Mouse (Mus musculus) forebrain, postnatal 0 days (tissue): ENCODE measurements around the gene Krtap9-1. TPM values are rescaled to one million over a fixed set of nuclear protein-coding genes. Genes with fewer than 3 reads are reported as not detected.
"Not testable (repeated sequence)": the region's sequence is repeated elsewhere in the genome, so short reads cannot be mapped to it uniquely, and the experiment has no call there.

Source experiments
- ATAC-seq: fragments of 200-750 bp; cut with Nextera tagmentation; 2 replicates; pipeline ENCODE4 v1.8.0; 2017; ENCODE audit warnings: mild to moderate bottlenecking, moderate library complexity
- DNase-seq: peaks from one replicate; pipeline ENCODE4 v3.0.0-alpha.2; 2015
- H3K27ac ChIP-seq: fragments of 300-500 bp; sonication (generic); 2 replicates; pipeline ENCODE4 v1.5.1; 2014; ENCODE audit warnings: low read depth, mild to moderate bottlenecking, antibody characterized with exemption, low read length, moderate library complexity, mixed read lengths
- H3K27me3 ChIP-seq: fragments of 300-500 bp; sonication (generic); 2 replicates; pipeline ENCODE4 v1.6.1; 2014; ENCODE audit warnings: mild to moderate bottlenecking, low read length, mixed read lengths; ENCODE audit not compliant: insufficient read depth
- H3K36me3 ChIP-seq: fragments of 300-500 bp; sonication (generic); 2 replicates; pipeline ENCODE4 v1.6.1; 2014; ENCODE audit warnings: mild to moderate bottlenecking, moderate library complexity; ENCODE audit not compliant: insufficient read depth
- H3K4me1 ChIP-seq: fragments of 300-500 bp; sonication (generic); 2 replicates; pipeline ENCODE4 v1.6.1; 2014; ENCODE audit warnings: antibody characterized with exemption; ENCODE audit not compliant: insufficient read depth
- H3K4me2 ChIP-seq: fragments of 300-500 bp; sonication (generic); 2 replicates; pipeline ENCODE4 v1.6.1; 2014; ENCODE audit warnings: low read depth, mild to moderate bottlenecking, moderate library complexity
- H3K4me3 ChIP-seq: fragments of 300-500 bp; sonication (generic); 2 replicates; pipeline ENCODE4 v1.5.1; 2014; ENCODE audit warnings: low read depth, low read length, mixed read lengths
- H3K9ac ChIP-seq: fragments of 300-500 bp; sonication (generic); 2 replicates; pipeline ENCODE4 v1.6.1; 2014; ENCODE audit warnings: mild to moderate bottlenecking
- H3K9me3 ChIP-seq: fragments of 300-500 bp; sonication (generic); 2 replicates; pipeline ENCODE4 v1.6.1; 2016; ENCODE audit warnings: low read length
- CTCF ChIP-seq: sonication (generic); IDR thresholded peaks from 2 replicates; pipeline ENCODE4 v1.5.1; 2016; ENCODE audit warnings: antibody characterized with exemption, control low read depth, low read depth
- WGBS: fragments of 180-500 bp; shearing (Covaris S2); extraction: QIAGEN DNeasy Blood & Tissue Kit; methylation state at CpG from one replicate; pipeline ENCODE4 v1.1.7; 2014; 5-methylcytosine and 5-hydroxymethylcytosine counted together
- polyA plus RNA-seq: library from polyadenylated mRNA; unstranded; fragments of >200 nt; fragmentation: Nextera tagmentation; extraction: Ambion mirVana; gene quantifications from 2 replicates; pipeline ENCODE4 v1.2.1, GENCODE M21; 2015
- total RNA-seq: library from RNA; depleted of rRNA; stranded (reverse); fragments of >200 nt; gene quantifications from 2 replicates; pipeline ENCODE4 v1.2.3, GENCODE M21; 2014; rRNA removed

The Krtap9-1 gene
- total RNA-seq, result not detected in 2 replicates
- polyA plus RNA-seq, result not detected in 2 replicates

DNA sequence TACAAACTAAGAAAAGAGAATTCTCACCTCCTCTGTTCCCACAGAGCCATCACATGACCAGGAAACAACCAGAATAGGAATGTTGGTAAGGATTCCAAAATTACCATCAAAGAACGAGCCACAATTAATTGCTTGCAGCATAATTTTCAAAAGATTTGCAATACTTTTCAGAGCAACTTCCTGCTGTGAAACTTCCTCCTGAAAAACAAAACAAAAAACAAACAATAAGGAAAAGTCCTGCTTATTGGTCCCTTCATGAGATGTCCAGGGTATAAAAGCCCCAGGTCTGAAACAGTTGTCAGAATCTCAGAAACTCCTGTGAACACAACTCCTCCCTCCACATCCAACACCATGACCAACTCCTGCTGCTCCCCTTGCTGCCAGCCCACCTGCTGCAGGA, at the start of gene Krtap9-1:
Krtap9-1 (plus strand) TSS at position 301 of the 400 bp plus-strand sequence.
- H3K4me2 ChIP-seq, H3K27me3 ChIP-seq, H3K4me3 ChIP-seq, H3K9me3 ChIP-seq, H3K27ac ChIP-seq, H3K36me3 ChIP-seq, H3K9ac ChIP-seq, H3K4me1 ChIP-seq, DNase-seq, ATAC-seq: not testable (repeated sequence)
- WGBS, result 57% methylated on average over 1 of the region's 1 CpGs

DNA sequence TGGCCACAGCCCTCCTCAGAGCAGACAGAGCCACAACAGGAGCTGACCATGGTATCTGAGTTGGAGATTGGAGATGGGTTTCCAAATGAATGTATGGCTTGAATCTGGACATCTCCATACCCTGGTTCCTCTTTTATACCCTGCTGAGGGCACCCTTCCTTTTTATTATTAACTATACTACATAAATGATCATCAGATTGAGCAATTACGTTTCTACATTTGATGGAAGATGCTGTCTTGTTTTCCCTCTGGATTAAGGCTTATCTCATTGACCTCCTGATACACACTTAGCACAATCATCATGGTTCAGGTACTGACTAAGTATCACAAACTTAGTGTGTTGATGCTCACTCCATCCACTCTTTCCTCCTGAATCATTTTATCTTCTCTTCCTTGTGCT, 35.2 kb upstream of the Krtap9-1 start, which contains the start of gene 2300003K06Rik:
2300003K06Rik (minus strand) TSS at position 101 of the 400 bp plus-strand sequence.
- no peaks in the 10 kb centered on the region for H3K27me3 ChIP-seq
- 78% methylated on average over 1 of the region's 1 CpGs for WGBS
- H3K4me2 ChIP-seq, result no peak within 1 kb of the TSS
- no peaks in the 10 kb centered on the region for H3K4me1 ChIP-seq
- no peak for TF ChIP-seq CTCF
- H3K9ac ChIP-seq, result no peak within 1 kb of the TSS
- no peak within 1 kb of the TSS for H3K27ac ChIP-seq
- no peaks in the 10 kb centered on the region for H3K36me3 ChIP-seq
- DNase-seq, result no peak
- no peak for ATAC-seq
- no peaks in the 10 kb centered on the region for H3K9me3 ChIP-seq
- H3K4me3 ChIP-seq, result no peak within 1 kb of the TSS

DNA sequence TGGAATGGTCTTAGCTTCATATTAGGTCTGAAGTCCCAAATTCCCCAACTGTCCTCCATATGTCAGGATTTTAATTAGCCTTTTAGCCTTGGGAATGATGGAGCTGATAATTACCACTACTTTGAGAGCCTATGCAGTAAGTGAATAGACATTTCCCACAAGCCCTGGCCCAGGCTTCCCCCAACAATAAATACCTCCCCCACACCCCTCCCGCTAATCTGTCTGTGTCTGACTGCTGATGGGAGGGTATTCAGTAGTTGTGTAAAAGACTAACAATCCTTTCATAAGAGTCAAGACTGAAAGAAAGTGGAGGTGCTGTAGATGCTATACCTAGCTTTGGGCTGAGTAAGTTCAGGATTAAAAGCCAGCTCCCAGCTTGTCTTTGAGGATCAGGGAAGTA, 31.0 kb upstream of the Krtap9-1 start:
- DNase-seq (no peak), ATAC-seq (no peak)
- no peaks in the 10 kb centered on the region for H3K4me1 ChIP-seq
- H3K9ac ChIP-seq, result no peak overlapping the region
- H3K27me3 ChIP-seq, result no peaks in the 10 kb centered on the region
- H3K4me2 ChIP-seq, result no peak overlapping the region
- no peaks in the 10 kb centered on the region for H3K36me3 ChIP-seq
- 25% methylated on average over 1 of the region's 1 CpGs for WGBS
- no peaks in the 10 kb centered on the region for H3K9me3 ChIP-seq
- H3K27ac ChIP-seq, result no peak overlapping the region
- no peak overlapping the region for H3K4me3 ChIP-seq
- TF ChIP-seq CTCF, result no peak

GRCm38 (mm10) chr11:99846746-99847145, 26.4 kb upstream of the Krtap9-1 start:
- no peak for ATAC-seq
- H3K27me3 ChIP-seq, result no peaks in the 10 kb centered on the region
- no peak overlapping the region for H3K4me2 ChIP-seq
- no peak overlapping the region for H3K9ac ChIP-seq
- 98% methylated on average over 2 of the region's 2 CpGs for WGBS
- H3K27ac ChIP-seq, result no peak overlapping the region
- no peak for TF ChIP-seq CTCF
- no peak for DNase-seq
- H3K4me3 ChIP-seq, result no peak overlapping the region
- H3K4me1 ChIP-seq, result no peaks in the 10 kb centered on the region
- no peaks in the 10 kb centered on the region for H3K9me3 ChIP-seq
- H3K36me3 ChIP-seq, result no peaks in the 10 kb centered on the region

GRCm38 (mm10) chr11:99851508-99851907, 21.7 kb upstream of the Krtap9-1 start, which contains the start of gene Krtap4-16:
Gene Krtap4-16 (minus strand): TSS chr11:99851608.
- DNase-seq (no peak), ATAC-seq (no peak)
- no peaks in the 10 kb centered on the region for H3K27me3 ChIP-seq
- 0 out of 2 replicates have a peak, but pooled peaks cover 2% of the 10 kb centered on the region for H3K4me1 ChIP-seq
- no peak for TF ChIP-seq CTCF
- H3K4me3 ChIP-seq, result no peak within 1 kb of the TSS
- no peak within 1 kb of the TSS for H3K9ac ChIP-seq
- H3K27ac ChIP-seq, result no peak within 1 kb of the TSS
- H3K36me3 ChIP-seq, result no peaks in the 10 kb centered on the region
- H3K4me2 ChIP-seq, result no peak within 1 kb of the TSS
- H3K9me3 ChIP-seq, result no peaks in the 10 kb centered on the region

DNA sequence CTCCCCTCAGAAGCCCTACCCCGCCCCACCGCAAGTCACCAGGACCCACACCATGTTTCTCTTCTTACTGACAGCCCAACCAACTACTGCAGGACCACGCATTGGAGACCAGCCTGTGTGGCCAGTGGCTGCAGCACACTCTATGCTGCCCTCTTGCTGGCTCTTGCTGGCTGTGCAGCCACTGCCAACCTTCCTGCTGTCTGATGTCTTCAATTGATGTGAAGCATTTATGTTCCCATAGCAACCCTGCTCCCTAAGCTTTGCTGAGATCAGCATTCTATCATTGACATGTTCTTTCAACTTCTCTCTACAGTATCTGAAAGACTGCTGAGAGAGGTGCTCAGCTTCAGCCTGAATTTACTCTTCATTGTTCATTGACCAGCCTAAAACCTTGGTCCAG, 19.1 kb upstream of the Krtap9-1 start:
- Histone ChIP-seq H3K4me1 (0 out of 2 replicates have a peak, but pooled peaks cover 2% of the 10 kb centered on the region), H3K4me3 (no peak overlapping the region), H3K9ac (no peak overlapping the region), H3K27me3 (no peaks in the 10 kb centered on the region), H3K9me3 (no peaks in the 10 kb centered on the region), H3K27ac (no peak overlapping the region), H3K4me2 (no peak overlapping the region), H3K36me3 (no peaks in the 10 kb centered on the region)
- 60% methylated on average over 3 of the region's 3 CpGs for WGBS
- TF ChIP-seq CTCF, result peak; percentile 57
- ATAC-seq (peak; percentile 48; the same call in 1 of the 2 replicates), DNase-seq (peak; percentile 36)

- H3K36me3 ChIP-seq, result no peaks in the 10 kb centered on the region
- H3K27me3 ChIP-seq, result no peaks in the 10 kb centered on the region
- H3K9ac ChIP-seq, result no peak within 1 kb of the TSS
- H3K4me2 ChIP-seq, result no peak within 1 kb of the TSS
- 0 out of 2 replicates have a peak, but pooled peaks cover 2% of the 10 kb centered on the region for H3K4me1 ChIP-seq
- 89% methylated on average over 2 of the region's 2 CpGs for WGBS
- no peaks in the 10 kb centered on the region for H3K9me3 ChIP-seq
- no peak for DNase-seq
- TF ChIP-seq CTCF, result no peak
- H3K4me3 ChIP-seq, result no peak within 1 kb of the TSS
- ATAC-seq, result no peak
- no peak within 1 kb of the TSS for H3K27ac ChIP-seq
Observed at GRCm38 (mm10) chr11:99857617-99858016, 15.6 kb upstream of the Krtap9-1 start, which contains the start of gene Gm11568. Gene Gm11568 (plus strand): TSS chr11:99857917.
